Mouse (Mus musculus): ENCODE data around the gene Lrrc18.

Lrrc18 gene

GRCm38 (mm10) chr14:33045217-33045616 is 54.0 kb downstream of the Lrrc18 start:
- DNase-seq (ENCODE audit: low read depth, low spot score): no peak

- no peak for DNase-seq (ENCODE audit: low read depth, low spot score)
Observed at GRCm38 (mm10) chr14:33053441-33053840, 62.3 kb downstream of the Lrrc18 start.

DNA sequence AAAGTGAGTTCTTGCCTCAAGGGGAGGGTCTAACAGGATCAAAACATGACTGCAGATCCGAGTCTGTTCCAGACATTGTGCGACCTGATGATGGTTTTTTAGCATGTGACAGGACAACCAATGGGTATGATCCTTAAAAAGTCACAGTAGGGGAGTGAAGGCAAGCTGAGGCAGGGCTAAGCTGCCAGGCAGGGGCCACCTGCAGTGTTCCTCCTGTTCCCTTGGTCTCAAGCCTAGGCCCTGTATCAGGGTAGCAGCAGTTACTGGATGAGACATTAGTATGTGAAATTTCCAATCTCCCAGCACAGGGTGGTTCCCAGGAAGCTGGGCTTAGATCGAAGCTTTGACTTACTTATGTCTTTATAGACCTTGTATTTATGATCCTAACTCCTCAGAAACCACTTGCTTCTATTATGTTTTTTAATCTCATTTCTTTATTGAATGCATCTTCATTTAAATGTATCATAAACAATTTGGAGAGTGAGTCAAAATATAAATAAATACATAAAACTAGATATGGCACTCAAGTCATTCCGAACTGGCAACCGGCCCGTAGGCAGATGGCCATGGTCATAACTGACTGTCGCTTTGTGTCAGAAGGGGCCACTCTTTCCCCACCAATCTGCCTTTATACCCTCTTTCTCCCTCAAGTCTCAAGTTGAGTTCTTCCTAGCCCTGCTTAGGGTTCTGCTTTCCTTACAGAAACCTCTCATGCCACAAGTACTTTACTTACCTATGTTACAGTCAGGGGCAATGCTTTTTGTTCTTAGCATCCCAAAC is 67.9 kb downstream of the Lrrc18 start:
- DNase-seq (ENCODE audit: low read depth, low spot score): no peak

GRCm38 (mm10) chr14:33062996-33063395 is 71.8 kb downstream of the Lrrc18 start:
- DNase-seq (ENCODE audit: low read depth, low spot score): no peak

Data from A20 (cell line).